9 mouse cellular contexts compared by ENCODE assay signal in genomic region chr4:120682168-120682567, GRCm38 (mm10). TPM values are rescaled to one million over a fixed set of nuclear protein-coding genes. Genes with fewer than 3 reads are reported as not detected.
DNase-seq lines count a peak whose midpoint lies in the region; ATAC-seq and TF ChIP-seq lines count a peak whose summit lies in the region.
"Had no signal": no experiment of that assay in that cellular context is flagged by ENCODE, and none has a peak within 500 bp of the region (broad histone marks: within the 10 kb centered on the region; RNA-seq: fewer than 3 reads in every experiment).

No protein-coding gene starts in this region.

- no peak overlapping the region for H3K4me2 ChIP-seq in kidney, embryonic 15.5 days
- no peak overlapping the region for H3K4me2 ChIP-seq in hindbrain, embryonic 11.5 days (replicated peaks; ENCODE audit: low read depth, low read length)
- H3K4me2 ChIP-seq: midbrain, embryonic 12.5 days had no signal

- TF ChIP-seq POLR2A in kidney, adult 2 months (IDR thresholded peaks at IDR 0.05; ENCODE audit: low read depth, low read length) = no peak
- TF ChIP-seq POLR2A in thymus, adult 2 months (IDR thresholded peaks at IDR 0.05; ENCODE audit: control insufficient read depth, extremely low read depth, insufficient read depth, low read length, poor library complexity) = no peak

- intact Hi-C loops in left cerebral cortex, postnatal 25 days (cut with DNase I) = loop anchor here (1.0 to 5.0 kb wide), 3 partner anchors 93 to 295 kb away; no protein-coding TSS in a partner anchor

- H3K27ac ChIP-seq in kidney, adult 2 months (ENCODE audit: insufficient read depth, low read depth, low read length) = no peak overlapping the region
- no peak overlapping the region for H3K27ac ChIP-seq in kidney, embryonic 15.5 days
- H3K27ac ChIP-seq in hindbrain, embryonic 11.5 days (ENCODE audit: low read depth, low read length) = no peak overlapping the region
- no peak overlapping the region for H3K27ac ChIP-seq in thymus, adult 2 months (ENCODE audit: control insufficient read depth, insufficient read depth, low read length)
- H3K27ac ChIP-seq: midbrain, embryonic 12.5 days had no signal

- 45% methylated on average over 10 of the region's 10 CpGs for WGBS in kidney, adult 2 months
- WGBS in kidney, embryonic 15.5 days = 36% methylated on average over 10 of the region's 10 CpGs
- 31% methylated on average over 10 of the region's 10 CpGs for WGBS in hindbrain, embryonic 11.5 days
- WGBS in thymus, adult 2 months = 54% methylated on average over 10 of the region's 10 CpGs

- no peak overlapping the region for H3K4me3 ChIP-seq in kidney, adult 2 months (ENCODE audit: insufficient read depth, low read depth, low read length)
- no peak overlapping the region for H3K4me3 ChIP-seq in kidney, embryonic 15.5 days (replicated peaks)
- H3K4me3 ChIP-seq in hindbrain, embryonic 11.5 days (ENCODE audit: low read depth, low read length) = no peak overlapping the region
- H3K4me3 ChIP-seq in thymus, adult 2 months (ENCODE audit: control insufficient read depth, insufficient read depth, low read length) = no peak overlapping the region
- H3K4me3 ChIP-seq: midbrain, embryonic 12.5 days had no signal

- ATAC-seq in kidney, embryonic 15.5 days (replicated peaks; ENCODE audit: low FRiP score) = no peak
- peak; percentile 54; the same call in 1 of the 2 replicates for ATAC-seq in hindbrain, embryonic 11.5 days (ENCODE audit: low FRiP score)

- DNase-seq in kidney, adult 2 months = peak; percentile 63
- DNase-seq in T-cell, adult 2 months (ENCODE audit: low spot score) = peak; percentile 49
- peak; percentile 77 to 78 for DNase-seq in cerebellum, postnatal 36 days
- peak; percentile 83 for DNase-seq in hindbrain, embryonic 11.5 days (ENCODE audit: low spot score)
- peak; percentile 64 to 81 for DNase-seq in left cerebral cortex, postnatal 25 days (ENCODE audit: low spot score in 2 of 2)
- DNase-seq in naive thymus-derived CD4-positive, alpha-beta T cell, adult 2 months (ENCODE audit: low read depth) = peak; percentile 76
- DNase-seq in thymus, adult 2 months = peak; percentile 66

- TF ChIP-seq CTCF in kidney, adult 2 months (conservative IDR thresholded peaks at IDR 0.05; ENCODE audit: insufficient read depth, insufficient read length, low read depth, low read length) = peak; percentile 88
- peak; percentile 70; the same call in 1 of the 2 replicates for TF ChIP-seq CTCF in thymus, adult 2 months (IDR thresholded peaks at IDR 0.05; ENCODE audit: borderline replicate concordance, control insufficient read depth, extremely low read depth, insufficient read depth, low read length, poor library complexity)

- H3K9me3 ChIP-seq in kidney, embryonic 15.5 days (replicated peaks) = no peaks in the 10 kb centered on the region
- H3K9me3 ChIP-seq in hindbrain, embryonic 11.5 days (ENCODE audit: control insufficient read depth, low read length) = no peaks in the 10 kb centered on the region
- H3K9me3 ChIP-seq: midbrain, embryonic 12.5 days had no signal

- no peak overlapping the region for H3K9ac ChIP-seq in kidney, embryonic 15.5 days
- H3K9ac ChIP-seq in hindbrain, embryonic 11.5 days (ENCODE audit: low read depth, low read length) = no peak overlapping the region
- H3K9ac ChIP-seq: midbrain, embryonic 12.5 days had no signal

- H3K36me3 ChIP-seq in kidney, adult 2 months (ENCODE audit: control insufficient read depth, insufficient read depth, low read length) = no peaks in the 10 kb centered on the region
- no peaks in the 10 kb centered on the region for H3K36me3 ChIP-seq in kidney, embryonic 15.5 days
- H3K36me3 ChIP-seq in hindbrain, embryonic 11.5 days (ENCODE audit: control insufficient read depth, insufficient read depth, low read length) = no peaks in the 10 kb centered on the region
- H3K36me3 ChIP-seq in thymus, adult 2 months (ENCODE audit: control insufficient read depth, insufficient read depth, low read length) = no peaks in the 10 kb centered on the region
- H3K36me3 ChIP-seq: midbrain, embryonic 12.5 days had no signal

- no peaks in the 10 kb centered on the region for H3K27me3 ChIP-seq in kidney, adult 2 months (replicated peaks; ENCODE audit: control insufficient read depth, insufficient read depth, low read length)
- H3K27me3 ChIP-seq in kidney, embryonic 15.5 days = no peaks in the 10 kb centered on the region
- no peaks in the 10 kb centered on the region for H3K27me3 ChIP-seq in hindbrain, embryonic 11.5 days (ENCODE audit: control insufficient read depth, insufficient read depth, low read length)
- no peaks in the 10 kb centered on the region for H3K27me3 ChIP-seq in thymus, adult 2 months (ENCODE audit: control insufficient read depth, insufficient read depth, low read length)

- H3K4me1 ChIP-seq in kidney, adult 2 months (ENCODE audit: control insufficient read depth, insufficient read depth, low read length) = no peaks in the 10 kb centered on the region
- no peaks in the 10 kb centered on the region for H3K4me1 ChIP-seq in kidney, embryonic 15.5 days
- H3K4me1 ChIP-seq in hindbrain, embryonic 11.5 days (replicated peaks; ENCODE audit: control insufficient read depth, insufficient read depth, low read length) = no peaks in the 10 kb centered on the region
- no peaks in the 10 kb centered on the region for H3K4me1 ChIP-seq in thymus, adult 2 months (replicated peaks; ENCODE audit: control insufficient read depth, insufficient read depth, low read length)

RNA-seq across cellular contexts. Expression of gene Cited4, which starts 15.8 kb away (rescaled TPM):
- polyA plus RNA-seq in kidney, adult 2 months (2012; rRNA removed) = 4.2 and 5.9 TPM in 2 replicates
- polyA plus RNA-seq in kidney, embryonic 15.5 days (2015; fragmentation: Nextera tagmentation; extraction: Ambion mirVana) = 11.3 and 12.9 TPM in 2 replicates
- 6.9 and 7.8 TPM in 2 replicates for polyA plus RNA-seq in hindbrain, embryonic 11.5 days (2014; fragmentation: Nextera tagmentation; extraction: Ambion mirVana)
- 10 to 100 TPM; 17.9 to 18.8 TPM for total RNA-seq in left cerebral cortex, postnatal 25 days (2021)
- polyA plus RNA-seq in thymus, adult 2 months (2012; rRNA removed) = 6.5 and 9.2 TPM in 2 replicates
